ENCODE assay signal across 8 mouse cellular contexts in genomic region chr13:109903764-109904510, GRCm38 (mm10).
DNase-seq lines count a peak whose midpoint lies in the region; ATAC-seq and TF ChIP-seq lines count a peak whose summit lies in the region.

No protein-coding gene starts in this region.

- TF ChIP-seq EP300 in heart, postnatal 0 days (IDR thresholded peaks at IDR 0.05; ENCODE audit: low read depth) = no peak

- no peak for TF ChIP-seq CTCF in spleen, adult 2 months (IDR thresholded peaks at IDR 0.05; ENCODE audit: extremely low read depth, insufficient read depth, insufficient read length, insufficient replicate concordance)
- no peak for TF ChIP-seq CTCF in heart, postnatal 0 days (IDR thresholded peaks at IDR 0.05; ENCODE audit: low read depth)

- H3K4me2 ChIP-seq in heart, postnatal 0 days (ENCODE audit: low read depth, low read length) = peak overlapping the region; percentile 91

- peak overlapping the region; percentile 72 for H3K4me3 ChIP-seq in spleen, adult 2 months (ENCODE audit: extremely low read depth, insufficient read depth, insufficient read length)
- H3K4me3 ChIP-seq in heart, postnatal 0 days (ENCODE audit: low read depth, low read length) = peak overlapping the region; percentile 85

- no peaks in the 10 kb centered on the region for H3K27me3 ChIP-seq in spleen, adult 2 months (ENCODE audit: control insufficient read depth, insufficient read depth, low read length)
- no peaks in the 10 kb centered on the region for H3K27me3 ChIP-seq in heart, postnatal 0 days (ENCODE audit: control insufficient read depth, insufficient read depth, low read length)

- 29% methylated on average over 14 of the region's 14 CpGs for WGBS in spleen, adult 2 months
- WGBS in heart, postnatal 0 days = 20% methylated on average over 14 of the region's 14 CpGs

- H3K9me3 ChIP-seq in heart, postnatal 0 days (replicated peaks; ENCODE audit: control insufficient read depth, low read length) = no peaks in the 10 kb centered on the region

- DNase-seq in spleen, adult 2 months (ENCODE audit: low read depth in 1 of 2, low spot score in 2 of 2) = no peak
- DNase-seq in spleen, postnatal 14 days (ENCODE audit: low spot score in 2 of 2) = no peak
- DNase-seq in heart, postnatal 0 days (ENCODE audit: low spot score) = no peak
- DNase-seq in thymus, postnatal 25 days = peak; percentile 62
- DNase-seq in cerebellum, postnatal 25 days = no peak
- no peak for DNase-seq in adrenal gland, postnatal 14 days
- no peak for DNase-seq in adrenal gland, adult 2 months

- H3K9ac ChIP-seq in heart, postnatal 0 days (replicated peaks; ENCODE audit: low read depth, low read length) = peak overlapping the region; percentile 81

- peak overlapping the region; percentile 81 for H3K27ac ChIP-seq in spleen, adult 2 months (ENCODE audit: insufficient read depth, low read length)
- peak overlapping the region; percentile 89 for H3K27ac ChIP-seq in heart, postnatal 0 days (ENCODE audit: low read depth)

- TF ChIP-seq POLR2A in spleen, adult 2 months (IDR thresholded peaks at IDR 0.05; ENCODE audit: low read depth, low read length) = no peak

- no peaks in the 10 kb centered on the region for H3K4me1 ChIP-seq in spleen, adult 2 months (ENCODE audit: control insufficient read depth, insufficient read depth, insufficient read length)
- peaks cover 27% of the 10 kb centered on the region for H3K4me1 ChIP-seq in heart, postnatal 0 days (ENCODE audit: control insufficient read depth, insufficient read depth)

- no peak for ATAC-seq in heart, postnatal 0 days (ENCODE audit: insufficient read depth, low read depth)
- 0 out of 2 replicates have a peak, but pooled peaks have one; percentile 16 for ATAC-seq in megakaryocyte-erythroid progenitor cell, adult 5-6 weeks (replicated peaks; ENCODE audit: low FRiP score, low TSS enrichment, poor library complexity, severe bottlenecking)

- no peaks in the 10 kb centered on the region for H3K36me3 ChIP-seq in spleen, adult 2 months (ENCODE audit: control insufficient read depth, insufficient read depth, low read length)
- H3K36me3 ChIP-seq in heart, postnatal 0 days (replicated peaks; ENCODE audit: control insufficient read depth, insufficient read depth, low read length) = no peaks in the 10 kb centered on the region
